Mouse (Mus musculus): ENCODE measurements around the gene Pnpla1. TPM values are rescaled to one million over a fixed set of nuclear protein-coding genes. Genes with fewer than 3 reads are reported as not detected.

The Pnpla1 gene
- total and polyA plus RNA-seq, 3 experiments, result 0.02 TPM; not detected in 2

- no peak for DNase-seq
- WGBS, result 82% methylated on average over 4 of the region's 4 CpGs
- Histone ChIP-seq H3K36me3 (ENCODE audit: control insufficient read depth, insufficient read depth, low read length) (no peaks in the 10 kb centered on the region), H3K4me3 (no peak overlapping the region), H3K27me3 (ENCODE audit: control insufficient read depth, insufficient read depth, low read length) (no peaks in the 10 kb centered on the region), H3K4me1 (ENCODE audit: control insufficient read depth, insufficient read depth, low read length) (no peaks in the 10 kb centered on the region), H3K27ac (no peak overlapping the region), H3K79me2 (replicated peaks; ENCODE audit: control insufficient read depth, insufficient read depth, low read length) (no peaks in the 10 kb centered on the region), H3K9ac (ENCODE audit: low read depth, low read length) (no peak overlapping the region)
- intact Hi-C loops (cut with DNase I), result no loop called here
- TF ChIP-seq CTCF (IDR thresholded peaks at IDR 0.05) (no peak), POLR2A (IDR thresholded peaks at IDR 0.05; ENCODE audit: insufficient read depth, low read depth, low read length) (no peak), EP300 (IDR thresholded peaks at IDR 0.05; ENCODE audit: insufficient read depth, low read depth, low read length) (no peak)
These were observed 9.2 kb downstream of the Pnpla1 start for GRCm38 (mm10) chr17:28867381-28867780.

GRCm38 (mm10) chr17:28869412-28870110 is 11.3 kb downstream of the Pnpla1 start:
- TF ChIP-seq POLR2A (IDR thresholded peaks at IDR 0.05; ENCODE audit: insufficient read depth, low read depth, low read length) (no peak), EP300 (IDR thresholded peaks at IDR 0.05; ENCODE audit: insufficient read depth, low read depth, low read length) (no peak), CTCF (IDR thresholded peaks at IDR 0.05) (no peak)
- intact Hi-C loops (cut with DNase I), result no loop called here
- no peaks in the 10 kb centered on the region for H3K36me3 ChIP-seq (ENCODE audit: control insufficient read depth, insufficient read depth, low read length)
- no peak overlapping the region for H3K9ac ChIP-seq (ENCODE audit: low read depth, low read length)
- H3K27me3 ChIP-seq (ENCODE audit: control insufficient read depth, insufficient read depth, low read length), result no peaks in the 10 kb centered on the region
- no peaks in the 10 kb centered on the region for H3K79me2 ChIP-seq (replicated peaks; ENCODE audit: control insufficient read depth, insufficient read depth, low read length)
- no peak for DNase-seq
- 61% methylated on average over 9 of the region's 9 CpGs for WGBS
- no peak overlapping the region for H3K4me3 ChIP-seq
- H3K4me1 ChIP-seq (ENCODE audit: control insufficient read depth, insufficient read depth, low read length), result no peaks in the 10 kb centered on the region
- no peak overlapping the region for H3K27ac ChIP-seq

GRCm38 (mm10) chr17:28870435-28870834 is 12.2 kb downstream of the Pnpla1 start:
- Histone ChIP-seq H3K9ac (ENCODE audit: low read depth, low read length) (no peak overlapping the region), H3K79me2 (replicated peaks; ENCODE audit: control insufficient read depth, insufficient read depth, low read length) (no peaks in the 10 kb centered on the region), H3K36me3 (ENCODE audit: control insufficient read depth, insufficient read depth, low read length) (no peaks in the 10 kb centered on the region), H3K27ac (no peak overlapping the region), H3K4me1 (ENCODE audit: control insufficient read depth, insufficient read depth, low read length) (peaks cover 3% of the 10 kb centered on the region), H3K4me3 (no peak overlapping the region), H3K27me3 (ENCODE audit: control insufficient read depth, insufficient read depth, low read length) (no peaks in the 10 kb centered on the region)
- no peak for DNase-seq
- WGBS, result 76% methylated on average over 5 of the region's 5 CpGs
- TF ChIP-seq EP300 (IDR thresholded peaks at IDR 0.05; ENCODE audit: insufficient read depth, low read depth, low read length) (no peak), POLR2A (IDR thresholded peaks at IDR 0.05; ENCODE audit: insufficient read depth, low read depth, low read length) (no peak)
- intact Hi-C loops (cut with DNase I), result no loop called here

GRCm38 (mm10) chr17:28871831-28872230 is 13.6 kb downstream of the Pnpla1 start:
- Histone ChIP-seq H3K27ac (no peak overlapping the region), H3K36me3 (ENCODE audit: control insufficient read depth, insufficient read depth, low read length) (no peaks in the 10 kb centered on the region), H3K27me3 (ENCODE audit: control insufficient read depth, insufficient read depth, low read length) (no peaks in the 10 kb centered on the region), H3K4me3 (no peak overlapping the region), H3K79me2 (replicated peaks; ENCODE audit: control insufficient read depth, insufficient read depth, low read length) (no peaks in the 10 kb centered on the region), H3K9ac (ENCODE audit: low read depth, low read length) (no peak overlapping the region), H3K4me1 (ENCODE audit: control insufficient read depth, insufficient read depth, low read length) (peaks cover 6% of the 10 kb centered on the region)
- TF ChIP-seq POLR2A (IDR thresholded peaks at IDR 0.05; ENCODE audit: insufficient read depth, low read depth, low read length) (no peak), CTCF (IDR thresholded peaks at IDR 0.05) (no peak), EP300 (IDR thresholded peaks at IDR 0.05; ENCODE audit: insufficient read depth, low read depth, low read length) (no peak)
- intact Hi-C loops (cut with DNase I), result no loop called here
- 56% methylated on average over 11 of the region's 11 CpGs for WGBS
- no peak for DNase-seq

GRCm38 (mm10) chr17:28872322-28872721 is 14.1 kb downstream of the Pnpla1 start:
- TF ChIP-seq POLR2A (IDR thresholded peaks at IDR 0.05; ENCODE audit: insufficient read depth, low read depth, low read length), result no peak
- no peaks in the 10 kb centered on the region for H3K36me3 ChIP-seq (ENCODE audit: control insufficient read depth, insufficient read depth, low read length)
- H3K4me1 ChIP-seq (ENCODE audit: control insufficient read depth, insufficient read depth, low read length), result peaks cover 6% of the 10 kb centered on the region
- H3K27me3 ChIP-seq (ENCODE audit: control insufficient read depth, insufficient read depth, low read length), result no peaks in the 10 kb centered on the region
- H3K9ac ChIP-seq (ENCODE audit: low read depth, low read length), result no peak overlapping the region
- no peak for DNase-seq
- no peak overlapping the region for H3K4me3 ChIP-seq
- 87% methylated on average over 7 of the region's 7 CpGs for WGBS
- H3K27ac ChIP-seq, result no peak overlapping the region
- H3K79me2 ChIP-seq (replicated peaks; ENCODE audit: control insufficient read depth, insufficient read depth, low read length), result no peaks in the 10 kb centered on the region
- intact Hi-C loops (cut with DNase I), result no loop called here

GRCm38 (mm10) chr17:28874216-28874615 is 16.0 kb downstream of the Pnpla1 start:
- Histone ChIP-seq H3K4me1 (ENCODE audit: control insufficient read depth, insufficient read depth, low read length) (peaks cover 6% of the 10 kb centered on the region), H3K27ac (no peak overlapping the region), H3K27me3 (ENCODE audit: control insufficient read depth, insufficient read depth, low read length) (no peaks in the 10 kb centered on the region), H3K4me3 (no peak overlapping the region), H3K36me3 (ENCODE audit: control insufficient read depth, insufficient read depth, low read length) (no peaks in the 10 kb centered on the region), H3K79me2 (replicated peaks; ENCODE audit: control insufficient read depth, insufficient read depth, low read length) (no peaks in the 10 kb centered on the region), H3K9ac (ENCODE audit: low read depth, low read length) (no peak overlapping the region)
- TF ChIP-seq POLR2A (IDR thresholded peaks at IDR 0.05; ENCODE audit: insufficient read depth, low read depth, low read length), result no peak
- TF ChIP-seq CTCF (IDR thresholded peaks at IDR 0.05), result no peak
- TF ChIP-seq EP300 (IDR thresholded peaks at IDR 0.05; ENCODE audit: insufficient read depth, low read depth, low read length), result no peak
- intact Hi-C loops (cut with DNase I), result no loop called here
- DNase-seq, result no peak
- 88% methylated on average over 4 of the region's 4 CpGs for WGBS
